Mouse (Mus musculus) myocyte (in vitro differentiated cells): ENCODE results near the gene Mtg1. TPM values are rescaled to one million over a fixed set of nuclear protein-coding genes. Genes with fewer than 3 reads are reported as not detected.

Experiments used
- H3K27me3 ChIP-seq: one replicate; pipeline ENCODE4 v1.6.1; 2011; ENCODE audit not compliant: control insufficient read depth, insufficient read depth, insufficient read length
- H3K36me3 ChIP-seq: one replicate; pipeline ENCODE4 v1.6.1; 2011; ENCODE audit not compliant: control insufficient read depth, insufficient read depth
- H3K4me2 ChIP-seq: one replicate; pipeline ENCODE4 v1.6.1; 2011; ENCODE audit warnings: low read depth, control low read depth
- H3K4me3 ChIP-seq: one replicate; pipeline ENCODE4 v1.5.1; 2011; ENCODE audit warnings: mild to moderate bottlenecking, control low read depth, moderate library complexity
- H3K79me2 ChIP-seq: one replicate; pipeline ENCODE4 v1.6.1; 2011; ENCODE audit not compliant: control insufficient read depth, insufficient read depth
- H3ac ChIP-seq: one replicate; pipeline ENCODE4 v1.6.1; 2011; ENCODE audit not compliant: control insufficient read depth, insufficient read length
- CEBPB ChIP-seq: IDR thresholded peaks from 2 replicates; pipeline ENCODE4 v1.6.1; 2011; ENCODE audit warnings: mild to moderate bottlenecking, moderate library complexity; ENCODE audit not compliant: poor library complexity, insufficient read depth, severe bottlenecking
- E2F4 ChIP-seq: IDR thresholded peaks from one replicate; pipeline ENCODE4 v1.6.1; 2011; ENCODE audit warnings: mild to moderate bottlenecking, control low read depth, moderate library complexity; ENCODE audit not compliant: insufficient read depth
- MAX ChIP-seq: IDR thresholded peaks from one replicate; pipeline ENCODE4 v1.6.1; 2011; ENCODE audit warnings: low read depth, mild to moderate bottlenecking, control low read depth
- MYOD1 ChIP-seq, 3 experiments: IDR thresholded peaks; one replicate each; pipeline ENCODE4 v1.6.1; 2011; ENCODE audit warnings: control low read depth in 2 of 3, low read depth in 2 of 3, mild to moderate bottlenecking in 2 of 3, moderate library complexity in 1 of 3; ENCODE audit not compliant: insufficient read length in 2 of 3, control insufficient read depth in 1 of 3
- MYOG ChIP-seq, 3 experiments: IDR thresholded peaks; one replicate each; pipeline ENCODE4 v1.6.1; 2011; ENCODE audit warnings: control low read depth in 2 of 3, low read depth in 2 of 3, mild to moderate bottlenecking in 2 of 3; ENCODE audit not compliant: insufficient read length in 2 of 3, control insufficient read depth in 1 of 3, insufficient read depth in 1 of 3
- POLR2A ChIP-seq: IDR thresholded peaks from one replicate; pipeline ENCODE4 v1.6.1; 2011; ENCODE audit warnings: low read depth, mild to moderate bottlenecking, control low read depth, moderate library complexity; ENCODE audit not compliant: insufficient read length
- POLR2AphosphoS2 ChIP-seq: IDR thresholded peaks from one replicate; pipeline ENCODE4 v1.6.1; 2011; ENCODE audit warnings: low read depth, control low read depth; ENCODE audit not compliant: insufficient read length
- REST ChIP-seq: IDR thresholded peaks from one replicate; pipeline ENCODE4 v1.6.1; 2011; ENCODE audit warnings: mild to moderate bottlenecking, control low read depth, moderate library complexity; ENCODE audit not compliant: insufficient read depth, insufficient read length
- SRF ChIP-seq: IDR thresholded peaks from one replicate; pipeline ENCODE4 v1.6.1; 2011; ENCODE audit warnings: low read depth; ENCODE audit not compliant: control insufficient read depth, insufficient read length
- TCF12 ChIP-seq: IDR thresholded peaks from one replicate; pipeline ENCODE4 v1.6.1; 2011; ENCODE audit warnings: mild to moderate bottlenecking, control low read depth; ENCODE audit not compliant: poor library complexity, insufficient read depth, severe bottlenecking
- TCF3 ChIP-seq: IDR thresholded peaks from one replicate; pipeline ENCODE4 v1.6.1; 2011; ENCODE audit warnings: low read depth, control low read depth; ENCODE audit not compliant: insufficient read length
- USF1 ChIP-seq: IDR thresholded peaks from one replicate; pipeline ENCODE4 v1.6.1; 2011; ENCODE audit warnings: low read depth, mild to moderate bottlenecking, control low read depth, moderate library complexity
- polyA plus RNA-seq: library from polyadenylated mRNA; unstranded; fragments of >200 nt; fragmentation: generic; extraction: Trizol; gene quantifications from one replicate; pipeline ENCODE4 v1.2.1, GENCODE M21; 2012; ENCODE audit warnings: missing spikeins

Mtg1 gene
- polyA plus RNA-seq, 1 experiment, result 23.3 TPM

- TF ChIP-seq CEBPB (no peak), SRF (no peak), MYOD1 (IDR thresholded peaks at IDR 0.05; ENCODE audit: control insufficient read depth in 1 of 3, insufficient read length in 2 of 3, low read depth in 2 of 3) (no peak), USF1 (no peak), E2F4 (no peak), POLR2AphosphoS2 (no peak), MYOG (IDR thresholded peaks at IDR 0.05; ENCODE audit: control insufficient read depth in 1 of 3, insufficient read depth in 1 of 3, insufficient read length in 2 of 3, low read depth in 2 of 3) (no peak)
- Histone ChIP-seq H3ac (no peak overlapping the region), H3K27me3 (no peaks in the 10 kb centered on the region), H3K79me2 (no peaks in the 10 kb centered on the region), H3K4me3 (no peak overlapping the region), H3K4me2 (no peak overlapping the region), H3K36me3 (no peaks in the 10 kb centered on the region)
Observed at GRCm38 (mm10) chr7:140187721-140188390, 50.5 kb downstream of the Mtg1 start.

- no peak overlapping the region for H3K4me3 ChIP-seq
- H3K79me2 ChIP-seq, result no peaks in the 10 kb centered on the region
- TF ChIP-seq POLR2AphosphoS2, result no peak
- TF ChIP-seq SRF, result no peak
- no peak overlapping the region for H3K4me2 ChIP-seq
- H3K27me3 ChIP-seq, result no peaks in the 10 kb centered on the region
- H3ac ChIP-seq, result no peak overlapping the region
- H3K36me3 ChIP-seq, result no peaks in the 10 kb centered on the region
Observed at GRCm38 (mm10) chr7:140188391-140189328, 51.3 kb downstream of the Mtg1 start.

- H3K36me3 ChIP-seq, result no peaks in the 10 kb centered on the region
- TF ChIP-seq SRF (no peak), MYOD1 (IDR thresholded peaks at IDR 0.05; ENCODE audit: control insufficient read depth in 1 of 3, insufficient read length in 2 of 3, low read depth in 2 of 3) (no peak), POLR2AphosphoS2 (no peak), CEBPB (no peak), MYOG (IDR thresholded peaks at IDR 0.05; ENCODE audit: control insufficient read depth in 1 of 3, insufficient read depth in 1 of 3, insufficient read length in 2 of 3, low read depth in 2 of 3) (no peak), TCF3 (no peak), REST (no peak), MAX (no peak), E2F4 (no peak)
- H3K27me3 ChIP-seq, result no peaks in the 10 kb centered on the region
Observed at GRCm38 (mm10) chr7:140190435-140190834, 53.1 kb downstream of the Mtg1 start.

GRCm38 (mm10) chr7:140192445-140192844, 55.1 kb downstream of the Mtg1 start:
- no peak overlapping the region for H3ac ChIP-seq
- no peak overlapping the region for H3K4me2 ChIP-seq
- H3K27me3 ChIP-seq, result no peaks in the 10 kb centered on the region
- TF ChIP-seq CEBPB, result no peak
- no peak for TF ChIP-seq MYOG (IDR thresholded peaks at IDR 0.05; ENCODE audit: control insufficient read depth in 1 of 3, insufficient read depth in 1 of 3, insufficient read length in 2 of 3, low read depth in 2 of 3)
- no peak for TF ChIP-seq E2F4
- TF ChIP-seq TCF12, result no peak
- no peak for TF ChIP-seq POLR2AphosphoS2
- no peak for TF ChIP-seq USF1
- TF ChIP-seq REST, result no peak
- TF ChIP-seq MAX, result no peak
- TF ChIP-seq TCF3, result no peak
- TF ChIP-seq POLR2A, result no peak
- TF ChIP-seq SRF, result no peak
- TF ChIP-seq MYOD1 (IDR thresholded peaks at IDR 0.05; ENCODE audit: control insufficient read depth in 1 of 3, insufficient read length in 2 of 3, low read depth in 2 of 3), result no peak
- no peak overlapping the region for H3K4me3 ChIP-seq
- H3K36me3 ChIP-seq, result no peaks in the 10 kb centered on the region
- H3K79me2 ChIP-seq, result no peaks in the 10 kb centered on the region

More at GRCm38 (mm10) chr7:140190435-140190834, 53.1 kb downstream of the Mtg1 start:
- Histone ChIP-seq H3ac (no peak overlapping the region), H3K4me2 (no peak overlapping the region), H3K4me3 (no peak overlapping the region), H3K79me2 (no peaks in the 10 kb centered on the region)

- Histone ChIP-seq H3K27me3 (no peaks in the 10 kb centered on the region), H3K4me3 (no peak overlapping the region), H3ac (no peak overlapping the region), H3K36me3 (no peaks in the 10 kb centered on the region), H3K4me2 (no peak overlapping the region), H3K79me2 (no peaks in the 10 kb centered on the region)
- TF ChIP-seq MYOG (IDR thresholded peaks at IDR 0.05; ENCODE audit: control insufficient read depth in 1 of 3, insufficient read depth in 1 of 3, insufficient read length in 2 of 3, low read depth in 2 of 3), result no peak
- TF ChIP-seq E2F4, result no peak
- TF ChIP-seq SRF, result no peak
- TF ChIP-seq POLR2A, result no peak
- no peak for TF ChIP-seq USF1
- no peak for TF ChIP-seq REST
Observed at GRCm38 (mm10) chr7:140192851-140193250, 55.5 kb downstream of the Mtg1 start.
